Mouse (Mus musculus) lung, postnatal 0 days (tissue): ENCODE measurements around the gene Tmf1.

Source experiments
- CTCF ChIP-seq: IDR thresholded peaks from 2 replicates; pipeline ENCODE4 v1.5.1; 2016; ENCODE audit warnings: antibody characterized with exemption, mild to moderate bottlenecking
- EP300 ChIP-seq: IDR thresholded peaks from 2 replicates; pipeline ENCODE4 v1.6.1; 2016; ENCODE audit warnings: antibody characterized with exemption, mild to moderate bottlenecking, control low read depth

DNA sequence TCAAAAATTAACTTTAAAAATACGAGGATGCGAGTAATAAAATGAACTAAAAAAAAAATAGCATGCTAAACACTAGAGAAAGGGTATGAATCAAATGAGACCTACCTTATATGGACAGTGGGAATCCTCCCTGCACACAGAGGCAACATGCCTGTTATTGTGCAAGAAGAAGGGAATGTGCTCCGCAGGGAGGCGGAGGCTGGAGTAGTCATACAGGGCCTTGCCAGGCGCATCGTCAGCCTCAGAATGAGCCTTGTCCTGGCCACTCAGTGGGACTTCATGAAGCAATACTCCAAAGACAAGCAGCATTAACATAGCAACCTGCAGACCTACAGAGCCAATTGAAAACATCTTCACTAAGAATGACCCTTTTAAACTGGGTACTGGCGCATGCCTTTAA, 33.8 kb downstream of the Tmf1 start:
- TF ChIP-seq CTCF, result no peak
- no peak for TF ChIP-seq EP300
